Mouse (Mus musculus) frontal cortex, adult 2 months (tissue): ENCODE data around the gene Fam126b. TPM values are rescaled to one million over a fixed set of nuclear protein-coding genes. Genes with fewer than 3 reads are reported as not detected.
"Not testable (repeated sequence)": the region's sequence is repeated elsewhere in the genome, so short reads cannot be mapped to it uniquely, and the experiment has no call there.

ENCODE experiments used
- DNase-seq, 2 experiments: peaks; one replicate each; pipeline ENCODE4 v3.0.0; 2022; ENCODE audit warnings: low spot score in 1 of 2; ENCODE audit errors: extremely low spot score in 1 of 2
- polyA plus RNA-seq: library from polyadenylated mRNA; depleted of rRNA; stranded (reverse); fragments of >200 nt; gene quantifications from 2 replicates; pipeline ENCODE4 v1.2.3, GENCODE M21; 2012; rRNA removed

Fam126b gene
- polyA plus RNA-seq, 1 experiment: 24.3 TPM

- DNase-seq: no peak
Measured at GRCm38 (mm10) chr1:58579179-58579578, 6.9 kb downstream of the Fam126b start.

GRCm38 (mm10) chr1:58570437-58570836 is 15.7 kb downstream of the Fam126b start:
- DNase-seq: no peak

GRCm38 (mm10) chr1:58568456-58569130 is 17.5 kb downstream of the Fam126b start:
- no peak for DNase-seq

- no peak for DNase-seq
Measured at GRCm38 (mm10) chr1:58566621-58567020, 19.5 kb downstream of the Fam126b start.

- DNase-seq: no peak
Measured at GRCm38 (mm10) chr1:58564981-58565380, 21.1 kb downstream of the Fam126b start.

GRCm38 (mm10) chr1:58562455-58562854 is 23.7 kb downstream of the Fam126b start:
- peak in 1 of 2 experiments; percentile 53 for DNase-seq

GRCm38 (mm10) chr1:58560370-58560769 is 25.8 kb downstream of the Fam126b start:
- not testable (repeated sequence) for DNase-seq

GRCm38 (mm10) chr1:58541386-58541785 is 44.7 kb downstream of the Fam126b start:
- no peak for DNase-seq

GRCm38 (mm10) chr1:58507249-58507648 is 78.9 kb downstream of the Fam126b start:
- no peak for DNase-seq

GRCm38 (mm10) chr1:58504577-58505254 is 81.4 kb downstream of the Fam126b start, which contains the start of gene Orc2:
Gene Orc2, minus strand, starts transcription at chr1:58505109.
- DNase-seq: peak; percentile 91 to 96

GRCm38 (mm10) chr1:58503793-58504370 is 82.2 kb downstream of the Fam126b start:
- no peak for DNase-seq

- DNase-seq: no peak
Measured at GRCm38 (mm10) chr1:58503134-58503533, 83.0 kb downstream of the Fam126b start.

- DNase-seq: no peak
Measured at GRCm38 (mm10) chr1:58498758-58499157, 87.4 kb downstream of the Fam126b start.

- no peak for DNase-seq
Measured at GRCm38 (mm10) chr1:58497678-58498077, 88.4 kb downstream of the Fam126b start.

GRCm38 (mm10) chr1:58495603-58496002 is 90.5 kb downstream of the Fam126b start:
- DNase-seq: no peak

GRCm38 (mm10) chr1:58482647-58483046 is 103.5 kb downstream of the Fam126b start:
- DNase-seq: no peak

- DNase-seq: no peak
Measured at GRCm38 (mm10) chr1:58475662-58476061, 110.5 kb downstream of the Fam126b start.

Other genes starting within 250 kb of the Fam126b start
- gene Bzw1, start 193.4 kb downstream of the Fam126b start, polyA plus RNA-seq: 84.7 and 86.0 TPM in 2 replicates
- gene Clk1, start 162.3 kb downstream of the Fam126b start, polyA plus RNA-seq: 314 and 321 TPM in 2 replicates
- gene Nif3l1, start 141.2 kb downstream of the Fam126b start, polyA plus RNA-seq: 19.3 and 25.4 TPM in 2 replicates
- 28.7 and 30.7 TPM in 2 replicates for gene Ppil3, start 140.8 kb downstream of the Fam126b start, polyA plus RNA-seq
- 21.1 and 25.8 TPM in 2 replicates for gene Orc2, start 81.2 kb downstream of the Fam126b start, polyA plus RNA-seq
- 241 and 293 TPM in 2 replicates for gene Ndufb3, start 61 bp upstream of the Fam126b start, polyA plus RNA-seq
- gene Als2cr12, start 109.7 kb upstream of the Fam126b start, polyA plus RNA-seq: not detected in 2 replicates
- 17.7 and 20.7 TPM in 2 replicates for gene Cflar, start 125.2 kb upstream of the Fam126b start, polyA plus RNA-seq
- 2.9 and 3.4 TPM in 2 replicates for gene Casp8, start 209.1 kb upstream of the Fam126b start, polyA plus RNA-seq